Mouse (Mus musculus) naive thymus-derived CD4-positive, alpha-beta T cell, adult 2 months (primary cell): Measurements from ENCODE around the gene Rdh9.
A peak's percentile ranks its signal among the peaks of the same experiment; 100 is the strongest.

Experiments used
- DNase-seq: peaks from one replicate; pipeline ENCODE4 v3.0.0-alpha.2; 2011; ENCODE audit warnings: low read depth

The Rdh9 gene

DNA sequence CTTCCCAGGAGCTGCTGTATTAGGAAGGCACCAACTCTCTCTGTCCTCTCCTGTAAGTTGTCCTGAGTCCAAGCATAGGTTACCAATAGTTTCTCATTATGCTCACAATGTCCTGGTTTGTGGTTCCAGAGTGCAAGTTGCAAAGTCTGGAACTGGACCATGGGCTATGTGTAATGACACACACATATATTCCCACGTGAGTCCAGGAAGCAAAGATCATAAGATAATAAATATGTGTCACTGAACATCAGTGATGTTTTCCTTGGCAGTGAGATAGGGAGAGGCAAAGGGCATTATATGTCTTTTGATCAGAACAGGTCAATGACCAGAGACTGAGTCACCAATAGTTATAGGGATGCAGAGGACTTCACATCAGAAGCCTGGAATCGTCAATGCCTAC lies at the start of gene Rdh9:
Gene Rdh9, plus strand, starts transcription at position 376 of the 400 bp plus-strand sequence.
- no peak for DNase-seq

- DNase-seq = no peak
Observed at GRCm38 (mm10) chr10:127728437-127728836, 47.7 kb upstream of the Rdh9 start.

GRCm38 (mm10) chr10:127730285-127730932 lies 45.8 kb upstream of the Rdh9 start:
- no peak for DNase-seq

DNA sequence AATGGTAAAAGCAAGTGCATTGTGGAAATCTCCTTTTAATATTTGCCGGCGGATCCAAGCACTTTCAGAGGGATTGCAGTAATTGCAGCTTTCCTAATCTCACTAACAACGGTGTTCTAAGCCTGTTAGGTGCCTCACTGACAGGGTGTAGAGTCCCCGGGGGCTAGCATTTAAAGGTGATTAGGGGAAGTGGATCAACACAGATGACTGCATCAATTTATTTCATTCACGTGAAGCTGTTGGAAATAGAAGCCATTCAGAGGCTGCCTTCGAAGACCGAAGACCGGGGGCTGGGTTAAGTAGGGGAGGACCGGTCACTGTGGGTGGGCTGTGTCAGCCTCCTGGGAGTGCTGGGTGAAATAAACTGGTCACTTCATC lies 45.3 kb upstream of the Rdh9 start:
- no peak for DNase-seq

GRCm38 (mm10) chr10:127731397-127731796 lies 44.8 kb upstream of the Rdh9 start:
- no peak for DNase-seq

GRCm38 (mm10) chr10:127734434-127734833 lies 41.8 kb upstream of the Rdh9 start:
- DNase-seq = no peak

GRCm38 (mm10) chr10:127736266-127736665 lies 39.9 kb upstream of the Rdh9 start:
- DNase-seq = peak; percentile 15

DNA sequence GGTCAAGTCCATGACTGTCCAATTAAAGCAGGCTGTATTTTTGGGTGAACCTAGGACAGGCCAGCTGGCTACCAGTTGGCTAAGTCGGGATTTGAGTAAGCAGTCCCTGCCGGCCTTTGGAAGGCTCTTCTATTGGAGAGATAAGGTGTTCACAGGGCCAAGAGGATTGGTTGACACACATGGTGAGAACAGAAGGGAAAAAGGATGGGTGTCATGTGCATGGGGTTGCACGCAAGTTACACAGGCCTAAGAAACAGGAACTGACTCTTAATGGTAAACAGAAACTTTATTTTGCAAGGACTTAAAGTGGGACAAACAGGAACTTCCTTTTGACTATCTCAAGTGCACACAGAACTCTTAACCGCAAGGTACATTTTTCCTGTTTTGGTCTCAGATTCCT lies 39.3 kb upstream of the Rdh9 start:
- peak; percentile 12 for DNase-seq

- DNase-seq = peak; percentile 12
Observed at GRCm38 (mm10) chr10:127737552-127737951, 38.6 kb upstream of the Rdh9 start.

GRCm38 (mm10) chr10:127738151-127738882 lies 37.9 kb upstream of the Rdh9 start:
- DNase-seq = peak; percentile 67

- DNase-seq = peak; percentile 83
Observed at GRCm38 (mm10) chr10:127739083-127739660, 37.0 kb upstream of the Rdh9 start, which contains the start of gene Zbtb39. Gene Zbtb39, plus strand, starts transcription at chr10:127739538.

- no peak for DNase-seq
Observed at GRCm38 (mm10) chr10:127739661-127740161, 36.5 kb upstream of the Rdh9 start.

GRCm38 (mm10) chr10:127744661-127745060 lies 31.5 kb upstream of the Rdh9 start:
- DNase-seq = peak; percentile 75

DNA sequence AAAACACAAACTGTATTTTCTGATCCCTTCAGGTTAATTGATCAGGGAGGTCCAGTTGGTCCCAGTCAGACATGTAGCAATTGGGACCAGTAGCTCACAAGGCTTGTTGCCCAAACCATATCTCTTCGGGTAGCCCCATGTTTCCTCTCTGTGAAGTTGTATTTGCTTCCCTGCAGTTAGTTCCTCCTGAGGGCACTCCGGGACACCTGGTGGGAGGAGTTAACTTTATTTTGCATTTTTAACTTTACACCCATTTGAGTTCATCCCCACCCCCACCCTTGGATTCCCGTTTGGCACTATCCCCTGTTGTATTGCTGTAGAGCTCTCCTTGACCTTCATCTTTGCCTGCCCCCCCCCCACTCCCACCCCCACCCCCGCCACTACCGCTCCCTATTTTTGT lies 30.3 kb upstream of the Rdh9 start:
- no peak for DNase-seq

DNA sequence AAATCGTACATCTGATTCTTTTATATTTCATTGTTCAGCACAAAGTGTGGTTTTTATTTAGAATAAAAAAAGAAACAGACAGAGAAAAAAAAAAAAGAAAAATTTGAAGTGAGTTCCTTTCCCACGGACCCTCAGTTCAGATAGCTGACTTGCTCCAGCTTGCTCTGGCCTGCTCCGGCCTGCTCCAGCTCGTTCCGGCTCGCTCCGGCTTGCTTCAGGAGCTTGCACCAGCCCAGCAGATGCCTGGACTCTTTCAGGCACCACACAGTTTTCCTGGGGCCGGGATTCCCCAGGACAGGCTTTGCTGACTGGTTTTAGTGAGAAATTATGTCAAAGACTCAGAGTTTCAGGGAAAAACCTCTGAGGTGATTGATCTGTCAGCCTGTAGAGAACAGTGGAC lies 28.9 kb upstream of the Rdh9 start:
- DNase-seq = no peak

DNA sequence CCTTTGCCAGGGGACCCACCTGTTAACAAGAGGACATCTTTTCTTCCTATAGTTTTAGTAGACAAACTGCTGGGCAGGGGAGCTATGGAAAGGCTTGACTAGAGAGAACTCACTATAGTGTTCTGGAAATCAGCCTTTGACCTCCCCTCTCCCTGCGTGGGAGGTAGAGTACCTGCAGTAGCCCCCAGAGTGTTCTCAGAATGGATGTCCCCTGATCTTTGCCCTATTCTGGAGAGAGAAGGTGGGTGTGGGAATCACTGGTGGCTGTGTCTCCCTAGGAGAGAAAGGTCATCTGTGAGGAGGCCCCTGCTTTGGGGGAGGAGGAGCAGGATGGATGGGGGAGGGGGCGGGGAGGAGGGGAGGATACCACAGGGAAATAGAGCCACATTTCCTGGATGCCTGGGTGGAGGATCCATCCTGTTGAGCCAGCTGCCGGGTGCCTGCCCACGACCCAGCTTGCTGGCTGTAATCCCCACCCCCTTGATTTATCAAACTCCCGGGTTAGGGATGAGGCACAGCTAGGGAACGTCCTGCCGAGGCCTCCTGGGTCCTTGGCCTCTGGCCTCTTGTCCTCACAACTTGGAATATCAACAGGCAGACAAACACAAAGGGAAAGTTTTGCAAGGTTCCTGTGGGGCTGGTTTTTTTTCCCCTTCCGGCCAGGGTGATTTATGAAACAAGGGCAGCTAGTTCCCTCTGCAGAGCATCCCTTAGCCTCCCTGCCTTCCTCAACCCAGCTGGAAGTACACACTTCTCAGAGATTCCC lies 27.2 kb upstream of the Rdh9 start:
- DNase-seq = no peak

- no peak for DNase-seq
Observed at GRCm38 (mm10) chr10:127750136-127750777, 25.9 kb upstream of the Rdh9 start.

- no peak for DNase-seq
Observed at GRCm38 (mm10) chr10:127751548-127751947, 24.6 kb upstream of the Rdh9 start, which contains the start of gene Gpr182. Gene Gpr182, minus strand, starts transcription at chr10:127751732.

GRCm38 (mm10) chr10:127754566-127755166 lies 21.5 kb upstream of the Rdh9 start:
- DNase-seq = no peak

- no peak for DNase-seq
Observed at GRCm38 (mm10) chr10:127755246-127755645, 20.9 kb upstream of the Rdh9 start.

GRCm38 (mm10) chr10:127755770-127756468 lies 20.3 kb upstream of the Rdh9 start:
- no peak for DNase-seq
